8 mouse cellular contexts compared by ENCODE assay signal in genomic region chr11:104316685-104317400, GRCm38 (mm10).
A peak's percentile ranks its signal among the peaks of the same experiment; 100 is the strongest.
DNase-seq lines count a peak whose midpoint lies in the region.

No protein-coding gene starts in this region.

- DNase-seq in cerebellum, postnatal 25 days: peak; percentile 13 to 28
- no peak for DNase-seq in cerebellum, adult 11-12 months
- DNase-seq in urinary bladder, postnatal 25 days (ENCODE audit: low spot score): peak; percentile 30
- DNase-seq in urinary bladder, adult 2 months (ENCODE audit: low spot score): no peak
- peak; percentile 75 for DNase-seq in large intestine, adult 2 months (ENCODE audit: low read depth, low spot score)
- no peak for DNase-seq in frontal cortex, postnatal 14 days (ENCODE audit: low spot score in 2 of 2)
- no peak for DNase-seq in testis, postnatal 10 days (ENCODE audit: low spot score)
- DNase-seq in cerebellum, postnatal 14 days: no peak

- WGBS in large intestine, adult 2 months: 18% methylated on average over 16 of the region's 16 CpGs

Comparison
In these comparisons a context has a peak if more than half of its experiments do, and no peak if none do; other contexts are left out.
1. DNase-seq: peak in cerebellum, postnatal 25 days (2 of 2), urinary bladder, postnatal 25 days (single experiment) and large intestine, adult 2 months (single experiment); none in cerebellum, adult 11-12 months (single experiment), urinary bladder, adult 2 months (single experiment), frontal cortex, postnatal 14 days (0 of 2), testis, postnatal 10 days (single experiment) and cerebellum, postnatal 14 days (0 of 2).